Mouse (Mus musculus): ENCODE data around the gene Cd248. TPM values are rescaled to one million over a fixed set of nuclear protein-coding genes. Genes with fewer than 3 reads are reported as not detected.
"Not testable (repeated sequence)": the region's sequence is repeated elsewhere in the genome, so short reads cannot be mapped to it uniquely, and the experiment has no call there.

The Cd248 gene
- polyA plus RNA-seq, 1 experiment from 2014 or later = 15.2 TPM

- Histone ChIP-seq H3K4me3 (replicated peaks) (peak within 1 kb of the TSS; percentile 50), H3K9me3 (no peaks in the 10 kb centered on the region), H3K4me2 (replicated peaks) (peak within 1 kb of the TSS; percentile 76), H3K9ac (replicated peaks) (peak within 1 kb of the TSS; percentile 68), H3K36me3 (peaks cover 2% of the 10 kb centered on the region; the same call in 1 of the 2 replicates), H3K27ac (no peak within 1 kb of the TSS), H3K4me1 (replicated peaks) (peaks cover 30% of the 10 kb centered on the region), H3K27me3 (peaks cover 63% of the 10 kb centered on the region)
- 2% methylated on average over 64 of the region's 69 CpGs for WGBS
- ATAC-seq = no peak
Observed at GRCm38 (mm10) chr19:5085145-5085863, 17.4 kb downstream of the Cd248 start, which contains the start of gene Tmem151a. TSS of gene Tmem151a (minus strand) at chr19:5085531.

GRCm38 (mm10) chr19:5086533-5086932 is 18.7 kb downstream of the Cd248 start:
- peaks cover 50% of the 10 kb centered on the region for H3K27me3 ChIP-seq

GRCm38 (mm10) chr19:5087884-5088728 is 20.2 kb downstream of the Cd248 start, which contains the start of gene Yif1a:
TSS of gene Yif1a (plus strand) at chr19:5088538.
- peaks cover 38% of the 10 kb centered on the region for H3K4me1 ChIP-seq (replicated peaks)
- peaks cover 35% of the 10 kb centered on the region for H3K27me3 ChIP-seq
- H3K4me2 ChIP-seq (replicated peaks) = peak within 1 kb of the TSS; percentile 87
- ATAC-seq = peak; percentile 96
- no peaks in the 10 kb centered on the region for H3K9me3 ChIP-seq
- peak within 1 kb of the TSS; percentile 89 for H3K27ac ChIP-seq
- WGBS = under 1% methylated on average over 58 of the region's 58 CpGs
- peak within 1 kb of the TSS; percentile 89 for H3K4me3 ChIP-seq (replicated peaks)
- peak within 1 kb of the TSS; percentile 82 for H3K9ac ChIP-seq (replicated peaks)
- H3K36me3 ChIP-seq = peaks cover 28% of the 10 kb centered on the region

More at GRCm38 (mm10) chr19:5086533-5086932, 18.7 kb downstream of the Cd248 start:
- not testable (repeated sequence) for H3K4me2 ChIP-seq (replicated peaks); H3K9ac ChIP-seq (replicated peaks); H3K9me3 ChIP-seq; ATAC-seq; H3K4me3 ChIP-seq (replicated peaks); H3K27ac ChIP-seq
- WGBS = 59% methylated on average over 4 of the region's 4 CpGs
- H3K4me1 ChIP-seq (replicated peaks) = peaks cover 30% of the 10 kb centered on the region
- H3K36me3 ChIP-seq = peaks cover 13% of the 10 kb centered on the region

- peaks cover 50% of the 10 kb centered on the region for H3K4me1 ChIP-seq (replicated peaks)
- H3K9ac ChIP-seq (replicated peaks) = peak overlapping the region; percentile 82
- H3K27me3 ChIP-seq = peaks cover 22% of the 10 kb centered on the region
- H3K27ac ChIP-seq = no peak overlapping the region
- ATAC-seq = no peak
- H3K4me3 ChIP-seq (replicated peaks) = peak overlapping the region; percentile 89
- peak overlapping the region; percentile 87 for H3K4me2 ChIP-seq (replicated peaks)
- WGBS = 93% methylated on average over 4 of the region's 4 CpGs
- H3K9me3 ChIP-seq = no peaks in the 10 kb centered on the region
- peaks cover 37% of the 10 kb centered on the region for H3K36me3 ChIP-seq
Observed at GRCm38 (mm10) chr19:5089324-5089723, 21.4 kb downstream of the Cd248 start.

- Histone ChIP-seq H3K36me3 (peaks cover 37% of the 10 kb centered on the region), H3K9me3 (no peaks in the 10 kb centered on the region), H3K27me3 (no peaks in the 10 kb centered on the region), H3K27ac (no peak overlapping the region), H3K4me1 (replicated peaks) (peaks cover 66% of the 10 kb centered on the region), H3K4me2 (replicated peaks) (no peak overlapping the region), H3K9ac (replicated peaks) (no peak overlapping the region), H3K4me3 (replicated peaks) (no peak overlapping the region)
- 93% methylated on average over 10 of the region's 10 CpGs for WGBS
- no peak for ATAC-seq
Observed at GRCm38 (mm10) chr19:5092083-5092482, 24.2 kb downstream of the Cd248 start.

DNA sequence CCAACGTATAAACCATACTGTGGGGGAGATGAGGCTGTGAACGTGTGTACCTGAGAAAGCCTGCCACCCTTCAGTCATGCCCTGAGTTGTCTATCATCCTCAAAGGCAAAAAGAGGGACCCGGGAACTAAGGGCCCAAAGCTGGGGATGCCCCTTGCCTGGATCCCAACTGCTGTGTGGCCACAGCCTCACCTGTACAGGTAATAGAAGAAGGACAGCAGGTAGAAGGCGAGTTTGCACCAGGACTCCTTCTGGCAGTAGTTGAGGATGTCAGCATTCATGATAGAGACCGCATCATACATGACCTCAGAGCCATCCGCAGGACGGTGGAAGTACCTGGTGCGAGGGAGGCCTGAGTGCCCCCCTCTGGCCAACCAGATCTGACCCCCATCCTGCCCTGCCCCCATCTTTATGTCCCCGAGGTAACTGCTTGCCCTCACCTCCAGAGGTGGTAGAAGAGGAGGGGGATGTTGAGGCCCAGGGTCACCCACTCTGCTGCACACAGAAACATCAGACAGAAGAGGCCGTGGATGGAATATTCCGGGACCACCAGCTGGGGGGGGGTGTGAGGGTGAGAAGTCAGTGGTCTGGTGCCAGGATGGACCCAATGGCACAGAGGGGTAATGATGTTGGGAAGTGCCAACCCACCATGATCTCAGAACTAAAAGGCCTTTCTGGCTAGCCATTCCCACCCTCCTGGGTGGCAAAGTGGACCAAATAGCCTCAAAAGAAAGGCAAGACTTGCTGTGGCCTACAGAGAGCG is 25.8 kb downstream of the Cd248 start:
- Histone ChIP-seq H3K9ac (replicated peaks) (peak overlapping the region; percentile 42; the same call in 1 of the 2 replicates), H3K4me2 (replicated peaks) (peak overlapping the region; percentile 89), H3K27ac (peak overlapping the region; percentile 97), H3K36me3 (peaks cover 37% of the 10 kb centered on the region), H3K9me3 (no peaks in the 10 kb centered on the region), H3K4me3 (replicated peaks) (peak overlapping the region; percentile 88), H3K27me3 (no peaks in the 10 kb centered on the region), H3K4me1 (replicated peaks) (peaks cover 72% of the 10 kb centered on the region)
- 74% methylated on average over 12 of the region's 12 CpGs for WGBS
- no peak; the same call in 1 of the 2 replicates for ATAC-seq

DNA sequence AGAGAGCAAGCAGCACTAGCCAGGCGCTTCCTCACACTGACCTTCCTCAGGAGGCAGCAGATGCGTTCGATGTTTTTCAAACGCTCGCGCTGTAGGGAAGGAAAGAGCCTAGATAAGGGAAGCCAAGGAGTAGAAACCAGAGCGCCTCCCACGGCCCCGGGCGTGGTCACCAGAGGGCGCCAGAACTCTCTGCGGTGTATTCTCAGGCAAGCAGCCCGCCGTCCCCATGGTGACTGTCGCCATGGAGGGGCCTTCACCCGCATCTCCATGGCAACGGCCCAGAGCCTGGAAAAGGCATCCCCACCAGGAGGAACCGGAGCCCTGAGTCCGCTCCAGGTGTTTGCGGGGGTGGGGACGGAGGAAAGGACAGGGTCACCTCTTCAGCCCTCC is 26.4 kb downstream of the Cd248 start:
- peak; percentile 75 for ATAC-seq
- H3K4me3 ChIP-seq (replicated peaks) = peak overlapping the region; percentile 88
- WGBS = 0% methylated on average over 21 of the region's 21 CpGs
- H3K4me1 ChIP-seq (replicated peaks) = peaks cover 72% of the 10 kb centered on the region
- H3K36me3 ChIP-seq = peaks cover 37% of the 10 kb centered on the region
- no peaks in the 10 kb centered on the region for H3K27me3 ChIP-seq
- peak overlapping the region; percentile 89 for H3K4me2 ChIP-seq (replicated peaks)
- H3K9ac ChIP-seq (replicated peaks) = peak overlapping the region; percentile 99
- no peaks in the 10 kb centered on the region for H3K9me3 ChIP-seq
- peak overlapping the region; percentile 97 for H3K27ac ChIP-seq

GRCm38 (mm10) chr19:5094746-5095417 is 27.0 kb downstream of the Cd248 start:
- peak; percentile 0; the same call in 1 of the 2 replicates for ATAC-seq
- no peaks in the 10 kb centered on the region for H3K27me3 ChIP-seq
- no peaks in the 10 kb centered on the region for H3K9me3 ChIP-seq
- H3K36me3 ChIP-seq = peaks cover 42% of the 10 kb centered on the region
- peak overlapping the region; percentile 88 for H3K4me3 ChIP-seq (replicated peaks)
- peak overlapping the region; percentile 97 for H3K27ac ChIP-seq
- peak overlapping the region; percentile 99 for H3K9ac ChIP-seq (replicated peaks)
- peaks cover 74% of the 10 kb centered on the region for H3K4me1 ChIP-seq (replicated peaks)
- WGBS = 30% methylated on average over 11 of the region's 11 CpGs
- H3K4me2 ChIP-seq (replicated peaks) = peak overlapping the region; percentile 89

GRCm38 (mm10) chr19:5095887-5096474 is 28.1 kb downstream of the Cd248 start:
- Histone ChIP-seq H3K27me3 (no peaks in the 10 kb centered on the region), H3K4me2 (replicated peaks) (peak overlapping the region; percentile 89), H3K4me3 (replicated peaks) (peak overlapping the region; percentile 88), H3K9ac (replicated peaks) (peak overlapping the region; percentile 99), H3K27ac (peak overlapping the region; percentile 97), H3K36me3 (peaks cover 46% of the 10 kb centered on the region), H3K4me1 (replicated peaks) (peaks cover 78% of the 10 kb centered on the region), H3K9me3 (no peaks in the 10 kb centered on the region)
- ATAC-seq = no peak
- WGBS = 9% methylated on average over 8 of the region's 9 CpGs

- no peaks in the 10 kb centered on the region for H3K27me3 ChIP-seq
- WGBS = 1% methylated on average over 24 of the region's 31 CpGs
- H3K9me3 ChIP-seq = no peaks in the 10 kb centered on the region
- ATAC-seq = peak; percentile 32
- H3K4me3 ChIP-seq (replicated peaks) = peak overlapping the region; percentile 88
- peak overlapping the region; percentile 99 for H3K9ac ChIP-seq (replicated peaks)
- peak overlapping the region; percentile 97 for H3K27ac ChIP-seq
- peak overlapping the region; percentile 89 for H3K4me2 ChIP-seq (replicated peaks)
- peaks cover 72% of the 10 kb centered on the region for H3K4me1 ChIP-seq (replicated peaks)
- peaks cover 46% of the 10 kb centered on the region for H3K36me3 ChIP-seq
Observed at GRCm38 (mm10) chr19:5097521-5098362, 29.9 kb downstream of the Cd248 start.
